Mouse (Mus musculus) cerebellum, adult 2 months (tissue): ENCODE data around the gene Bend5. TPM values are rescaled to one million over a fixed set of nuclear protein-coding genes. Genes with fewer than 3 reads are reported as not detected.

Experiments used
- DNase-seq, 2 experiments: peaks; one replicate each; pipeline ENCODE4 v3.0.0; 2021
- H3K27ac ChIP-seq: fragments of 200-500 bp; 2 replicates; pipeline ENCODE4 v1.5.1; 2012; ENCODE audit warnings: low read length, control low read depth, inconsistent platforms; ENCODE audit not compliant: insufficient read depth
- H3K27me3 ChIP-seq: fragments of 200-500 bp; 2 replicates; pipeline ENCODE4 v1.6.1; 2012; ENCODE audit warnings: inconsistent platforms, mild to moderate bottlenecking, low read length, moderate library complexity; ENCODE audit not compliant: control insufficient read depth, insufficient read depth
- H3K4me1 ChIP-seq: fragments of 200-500 bp; 2 replicates; pipeline ENCODE4 v1.6.1; 2011; ENCODE audit warnings: low read length; ENCODE audit not compliant: control insufficient read depth, insufficient read depth
- H3K4me3 ChIP-seq: fragments of 200-500 bp; replicated peaks from 2 replicates; pipeline ENCODE3; 2011; ENCODE audit warnings: mild to moderate bottlenecking, low read depth, low read length, control low read depth; ENCODE audit not compliant: insufficient read depth
- CTCF ChIP-seq: fragments of 200-500 bp; IDR thresholded peaks from 2 replicates; pipeline ENCODE4 v1.5.1; 2011; ENCODE audit warnings: low read depth, mild to moderate bottlenecking, control low read depth, low read length, moderate library complexity, borderline replicate concordance; ENCODE audit not compliant: insufficient read depth
- POLR2A ChIP-seq: fragments of 200-500 bp; IDR thresholded peaks from 2 replicates; pipeline ENCODE4 v1.6.1; 2011; ENCODE audit warnings: low read length, control low read depth, borderline replicate concordance; ENCODE audit not compliant: insufficient read depth
- WGBS: fragments of 180-500 bp; shearing (Covaris S2); methylation state at CpG from one replicate; pipeline ENCODE4 v1.1.7; 2018; 5-methylcytosine and 5-hydroxymethylcytosine counted together
- polyA plus RNA-seq: library from polyadenylated mRNA; depleted of rRNA; stranded (reverse); fragments of >200 nt; gene quantifications from 2 replicates; pipeline ENCODE4 v1.2.3, GENCODE M21; 2012

Gene Bend5
- polyA plus RNA-seq, 1 experiment, result 5.2 TPM

DNA sequence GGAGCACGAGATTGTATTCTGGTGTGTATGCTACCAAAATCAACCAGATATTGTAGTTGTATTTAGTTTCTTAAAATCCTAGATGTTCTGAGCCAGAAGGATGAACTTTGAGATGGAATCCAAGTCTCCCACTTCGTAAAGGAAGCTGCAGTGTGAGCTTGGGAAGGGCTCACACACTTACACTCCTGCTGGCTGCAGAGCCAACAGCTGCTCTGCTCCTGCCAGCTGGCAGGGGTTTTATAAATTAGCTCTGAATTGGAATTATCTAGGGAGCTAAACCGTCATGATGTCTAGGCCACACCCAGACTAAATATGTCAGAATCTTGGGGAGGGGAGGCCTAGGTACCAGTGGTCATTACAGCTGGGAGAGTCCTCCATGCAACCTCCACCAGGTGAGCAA is 38.5 kb downstream of the Bend5 start:
- H3K4me3 ChIP-seq, result no peak overlapping the region
- no peak for DNase-seq
- TF ChIP-seq POLR2A (no peak), CTCF (no peak)
- 38% methylated on average over 3 of the region's 3 CpGs for WGBS
- H3K4me1 ChIP-seq, result no peaks in the 10 kb centered on the region
- no peaks in the 10 kb centered on the region; the same call in 1 of the 2 replicates for H3K27me3 ChIP-seq
- H3K27ac ChIP-seq, result no peak overlapping the region

DNA sequence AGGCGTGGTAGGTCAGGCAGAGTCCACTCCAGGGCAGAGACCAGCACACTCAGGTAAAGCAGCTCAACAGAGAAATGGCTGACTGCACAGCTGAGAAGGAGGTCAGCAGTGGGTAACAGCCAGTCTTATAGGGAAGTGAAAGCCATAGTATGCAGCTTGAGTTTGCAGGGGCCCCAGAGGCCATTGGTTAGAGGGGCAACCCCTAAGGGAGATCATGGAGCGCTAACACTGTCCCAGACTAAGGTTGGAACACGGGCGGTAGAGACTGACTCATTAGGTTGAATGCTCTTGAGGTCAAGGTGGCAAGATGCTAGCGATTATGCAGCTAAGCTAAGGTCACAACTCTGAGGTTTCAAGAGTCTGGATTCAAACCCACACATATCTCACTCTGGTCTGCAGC is 40.8 kb downstream of the Bend5 start:
- DNase-seq, result no peak
- no peaks in the 10 kb centered on the region; the same call in 1 of the 2 replicates for H3K27me3 ChIP-seq
- H3K4me3 ChIP-seq, result no peak overlapping the region
- no peaks in the 10 kb centered on the region for H3K4me1 ChIP-seq
- no peak overlapping the region for H3K27ac ChIP-seq
- TF ChIP-seq CTCF, result no peak
- TF ChIP-seq POLR2A, result no peak
- 92% methylated on average over 5 of the region's 5 CpGs for WGBS

DNA sequence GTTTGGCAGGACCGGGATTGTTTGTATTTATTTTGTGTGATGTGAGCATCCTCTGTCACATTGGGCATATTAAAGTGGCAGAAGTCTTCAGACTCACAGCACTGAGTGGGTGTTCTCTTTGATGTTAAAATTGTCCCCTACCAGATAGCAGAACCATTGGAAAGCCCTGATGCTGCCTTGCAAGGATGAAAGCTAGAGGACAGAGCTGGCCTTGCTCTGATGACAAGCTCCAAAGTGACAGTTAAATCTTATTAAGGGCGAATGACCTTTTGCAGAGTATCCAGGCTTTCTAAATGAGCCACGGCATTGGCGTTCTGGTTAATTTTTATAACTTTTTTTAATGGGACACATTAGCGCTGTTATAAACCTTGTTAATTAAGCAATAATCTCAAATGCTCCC is 42.8 kb downstream of the Bend5 start:
- Histone ChIP-seq H3K27me3 (no peaks in the 10 kb centered on the region; the same call in 1 of the 2 replicates), H3K4me3 (no peak overlapping the region), H3K4me1 (no peaks in the 10 kb centered on the region), H3K27ac (no peak overlapping the region)
- DNase-seq, result no peak
- no peak for TF ChIP-seq POLR2A
- TF ChIP-seq CTCF, result no peak
- 87% methylated on average over 5 of the region's 5 CpGs for WGBS

DNA sequence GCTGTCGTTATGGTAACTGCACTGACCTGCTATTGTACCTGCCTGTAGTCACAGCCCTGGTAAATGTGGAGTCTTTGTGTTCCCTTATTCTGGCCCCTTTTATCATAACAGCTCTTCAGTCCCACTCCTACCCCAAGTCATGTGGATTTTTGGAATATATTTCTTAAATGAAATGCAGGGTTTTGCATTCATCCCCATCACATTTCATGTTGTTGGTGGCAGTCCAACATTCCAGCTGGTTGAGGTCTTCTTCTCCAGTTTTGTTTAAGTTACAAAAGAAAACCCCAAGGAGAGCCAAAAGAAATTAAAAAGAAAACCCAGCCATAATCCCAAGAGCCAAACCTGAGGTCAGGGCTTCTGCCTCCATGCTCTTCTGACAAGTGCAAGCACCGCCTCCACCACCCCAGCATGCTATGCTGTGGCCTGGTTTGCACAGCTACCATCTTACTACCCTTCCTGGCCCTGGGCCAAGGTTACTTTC is 52.5 kb downstream of the Bend5 start:
- TF ChIP-seq POLR2A, result no peak
- no peak for TF ChIP-seq CTCF
- Histone ChIP-seq H3K27ac (no peak overlapping the region), H3K4me1 (no peaks in the 10 kb centered on the region), H3K27me3 (no peaks in the 10 kb centered on the region), H3K4me3 (no peak overlapping the region)
- DNase-seq, result no peak
- 61% methylated on average over 2 of the region's 2 CpGs for WGBS

DNA sequence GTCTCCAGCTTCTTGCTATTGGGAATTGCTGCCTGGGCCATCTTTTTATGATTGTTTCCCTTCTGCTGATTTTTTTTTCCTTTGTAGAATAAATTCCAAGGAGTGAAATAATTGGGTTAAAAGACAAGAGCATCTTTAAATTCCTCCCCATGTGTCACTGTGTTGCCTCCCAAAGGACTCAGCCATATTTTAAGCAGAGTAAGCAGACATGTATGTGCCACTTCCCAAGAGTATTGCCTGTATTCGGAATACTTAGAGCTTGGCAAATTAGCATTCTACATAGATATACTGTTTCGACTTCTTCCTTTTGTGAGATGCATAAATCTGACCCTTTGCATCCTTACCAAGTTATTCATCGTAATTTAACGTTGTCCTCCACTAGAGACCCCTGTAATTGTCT is 53.0 kb downstream of the Bend5 start:
- DNase-seq, result no peak
- H3K4me1 ChIP-seq, result no peaks in the 10 kb centered on the region
- H3K4me3 ChIP-seq, result no peak overlapping the region
- no peaks in the 10 kb centered on the region for H3K27me3 ChIP-seq
- TF ChIP-seq CTCF, result no peak
- no peak for TF ChIP-seq POLR2A
- H3K27ac ChIP-seq, result no peak overlapping the region
- 77% methylated on average over 4 of the region's 4 CpGs for WGBS

DNA sequence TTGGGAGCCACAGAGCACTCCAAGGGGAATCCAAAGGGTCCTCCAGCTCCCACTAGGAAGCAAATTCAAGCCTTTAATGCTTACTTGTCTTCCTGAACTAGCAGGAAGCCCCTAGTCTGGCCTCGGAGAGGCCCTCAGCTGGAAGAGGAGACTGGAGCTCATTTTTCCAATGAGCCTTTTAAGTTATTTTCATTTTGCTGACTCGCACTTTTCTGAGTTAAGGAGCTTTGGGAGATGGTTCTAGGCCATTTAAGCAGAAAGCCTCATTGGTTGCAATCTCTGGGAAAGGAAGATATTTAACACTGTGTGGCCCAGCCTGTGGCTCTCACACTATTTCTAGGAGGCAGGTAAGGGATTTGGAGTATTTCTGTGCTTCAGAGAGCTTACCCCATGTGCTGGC is 55.0 kb downstream of the Bend5 start:
- TF ChIP-seq CTCF (no peak), POLR2A (no peak)
- WGBS, result 81% methylated on average over 2 of the region's 2 CpGs
- H3K4me3 ChIP-seq, result no peak overlapping the region
- no peaks in the 10 kb centered on the region for H3K4me1 ChIP-seq
- H3K27ac ChIP-seq, result no peak overlapping the region
- DNase-seq, result no peak
- H3K27me3 ChIP-seq, result no peaks in the 10 kb centered on the region

DNA sequence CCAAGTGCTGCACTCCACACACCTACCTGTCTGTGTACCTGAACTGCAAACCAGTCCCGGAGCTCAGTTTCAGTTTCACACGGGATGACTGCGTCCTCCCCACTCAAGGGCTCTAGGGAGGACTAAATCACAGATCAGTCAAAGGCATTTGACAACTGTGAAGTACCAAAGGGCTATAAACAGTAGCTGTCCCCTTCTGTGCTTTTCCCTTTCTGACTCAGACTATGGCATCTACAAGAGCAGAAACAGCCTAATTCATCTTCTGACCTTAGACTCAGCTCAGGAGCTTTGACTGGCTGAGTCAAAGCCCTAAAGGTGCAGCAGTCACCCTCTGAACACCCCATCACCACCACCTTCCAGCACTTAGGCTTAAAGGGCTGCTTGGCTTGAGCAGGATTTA is 56.9 kb downstream of the Bend5 start:
- Histone ChIP-seq H3K4me3 (no peak overlapping the region), H3K4me1 (no peaks in the 10 kb centered on the region), H3K27me3 (no peaks in the 10 kb centered on the region; the same call in 1 of the 2 replicates), H3K27ac (no peak overlapping the region)
- TF ChIP-seq POLR2A (no peak), CTCF (no peak)
- WGBS, result 90% methylated on average over 3 of the region's 3 CpGs
- no peak for DNase-seq

DNA sequence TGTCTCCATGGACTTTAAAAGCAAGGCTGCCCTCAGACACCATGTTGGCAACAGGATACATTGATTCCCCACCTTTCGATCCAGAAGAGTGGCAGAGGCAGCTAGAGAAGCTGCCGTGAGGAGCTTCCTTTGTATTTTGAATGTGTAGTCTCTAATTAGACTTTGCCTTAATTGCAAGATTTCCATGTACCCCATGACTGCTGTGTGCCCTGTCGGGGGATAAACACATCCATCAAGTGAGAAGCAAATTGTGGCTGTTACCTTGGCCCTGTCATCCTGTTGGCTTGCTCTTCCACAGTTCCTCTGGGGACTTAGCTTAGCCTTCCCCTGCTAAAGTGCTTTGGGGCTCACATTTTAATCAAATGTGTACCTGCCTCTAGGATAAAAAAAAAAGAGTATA is 57.7 kb downstream of the Bend5 start:
- TF ChIP-seq POLR2A, result no peak
- TF ChIP-seq CTCF, result no peak
- Histone ChIP-seq H3K4me3 (no peak overlapping the region), H3K4me1 (no peaks in the 10 kb centered on the region), H3K27me3 (no peaks in the 10 kb centered on the region; the same call in 1 of the 2 replicates), H3K27ac (no peak overlapping the region)
- no peak for DNase-seq
- 68% methylated on average over 3 of the region's 3 CpGs for WGBS
